Mouse (Mus musculus) limb, embryonic 12.5 days (tissue): ENCODE measurements around the gene Itk. TPM values are rescaled to one million over a fixed set of nuclear protein-coding genes. Genes with fewer than 3 reads are reported as not detected.

Source experiments
- ATAC-seq: fragments of 200-750 bp; cut with Nextera tagmentation; 2 replicates; pipeline ENCODE4 v1.8.0; 2017; ENCODE audit warnings: low read depth, moderate TSS enrichment; ENCODE audit not compliant: insufficient number of reproducible peaks, insufficient read depth, low FRiP score, low TSS enrichment
- H3K27ac ChIP-seq: fragments of 300-500 bp; sonication (generic); 2 replicates; pipeline ENCODE4 v1.5.1; 2016; ENCODE audit warnings: mild to moderate bottlenecking, moderate library complexity
- H3K27me3 ChIP-seq: fragments of 300-500 bp; sonication (generic); 2 replicates; pipeline ENCODE4 v1.6.1; 2016; ENCODE audit warnings: mild to moderate bottlenecking, moderate library complexity
- H3K36me3 ChIP-seq: fragments of 300-500 bp; sonication (generic); 2 replicates; pipeline ENCODE4 v1.6.1; 2016; ENCODE audit warnings: mild to moderate bottlenecking, moderate library complexity
- H3K4me1 ChIP-seq: fragments of 300-500 bp; sonication (generic); replicated peaks from 2 replicates; pipeline ENCODE4 v1.6.1; 2016
- H3K4me2 ChIP-seq: fragments of 300-500 bp; sonication (generic); 2 replicates; pipeline ENCODE4 v1.6.1; 2016; ENCODE audit warnings: mild to moderate bottlenecking, moderate library complexity
- H3K4me3 ChIP-seq: fragments of 300-500 bp; sonication (generic); replicated peaks from 2 replicates; pipeline ENCODE4 v1.5.1; 2016; ENCODE audit warnings: mild to moderate bottlenecking
- H3K9ac ChIP-seq: fragments of 300-500 bp; sonication (generic); replicated peaks from 2 replicates; pipeline ENCODE4 v1.6.1; 2016; ENCODE audit warnings: mild to moderate bottlenecking, moderate library complexity
- H3K9me3 ChIP-seq: fragments of 300-500 bp; sonication (generic); 2 replicates; pipeline ENCODE4 v1.6.1; 2016; ENCODE audit warnings: mild to moderate bottlenecking, moderate library complexity
- WGBS: fragments of 180-500 bp; shearing (Covaris S2); methylation state at CpG from one replicate; pipeline ENCODE4 v1.1.7; 2016; 5-methylcytosine and 5-hydroxymethylcytosine counted together
- polyA plus RNA-seq: library from polyadenylated mRNA; unstranded; fragments of >200 nt; fragmentation: Nextera tagmentation; extraction: Ambion mirVana; gene quantifications from 2 replicates; pipeline ENCODE4 v1.2.1, GENCODE M21; 2016

Itk gene
- polyA plus RNA-seq, 1 experiment from 2014 or later: not detected

DNA sequence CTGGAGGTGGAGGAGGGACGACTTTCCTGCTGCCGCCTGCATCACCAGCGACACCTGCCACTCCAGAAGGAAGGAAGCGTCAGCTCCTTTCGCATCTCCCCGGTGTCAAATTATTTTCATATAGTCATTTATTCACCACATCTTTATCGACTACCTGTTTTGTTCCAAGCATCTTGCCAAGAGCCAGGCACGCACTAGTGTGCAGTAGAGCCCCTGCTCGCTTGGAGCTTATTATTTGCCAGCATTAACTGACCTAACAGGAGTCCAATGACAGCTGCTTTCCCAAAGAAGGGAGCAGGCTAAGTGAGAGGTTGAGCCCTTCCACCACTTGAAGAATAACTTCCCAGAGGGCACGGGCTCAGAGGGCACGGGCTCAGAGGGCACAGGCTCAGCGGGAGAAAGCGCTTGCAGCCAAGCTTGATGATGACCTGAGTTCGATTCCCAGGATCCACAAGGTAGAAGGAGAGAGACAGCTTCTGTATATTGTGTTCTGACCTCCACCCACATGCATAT, 76.7 kb downstream of the Itk start, which contains the start of gene Cyfip2:
TSS of gene Cyfip2 (minus strand) at position 337 of the 513 bp plus-strand sequence.
- WGBS: 7% methylated on average over 14 of the region's 14 CpGs
- peaks cover 6% of the 10 kb centered on the region; the same call in 1 of the 2 replicates for H3K27me3 ChIP-seq
- H3K9ac ChIP-seq: peak within 1 kb of the TSS; percentile 77
- H3K9me3 ChIP-seq: no peaks in the 10 kb centered on the region
- 0 out of 2 replicates have a peak within 1 kb of the TSS, but pooled peaks have one; percentile 9 for H3K27ac ChIP-seq
- no peak for ATAC-seq
- H3K36me3 ChIP-seq: no peaks in the 10 kb centered on the region
- H3K4me2 ChIP-seq: peak within 1 kb of the TSS; percentile 96
- peak within 1 kb of the TSS; percentile 77 for H3K4me3 ChIP-seq
- peaks cover 44% of the 10 kb centered on the region for H3K4me1 ChIP-seq

DNA sequence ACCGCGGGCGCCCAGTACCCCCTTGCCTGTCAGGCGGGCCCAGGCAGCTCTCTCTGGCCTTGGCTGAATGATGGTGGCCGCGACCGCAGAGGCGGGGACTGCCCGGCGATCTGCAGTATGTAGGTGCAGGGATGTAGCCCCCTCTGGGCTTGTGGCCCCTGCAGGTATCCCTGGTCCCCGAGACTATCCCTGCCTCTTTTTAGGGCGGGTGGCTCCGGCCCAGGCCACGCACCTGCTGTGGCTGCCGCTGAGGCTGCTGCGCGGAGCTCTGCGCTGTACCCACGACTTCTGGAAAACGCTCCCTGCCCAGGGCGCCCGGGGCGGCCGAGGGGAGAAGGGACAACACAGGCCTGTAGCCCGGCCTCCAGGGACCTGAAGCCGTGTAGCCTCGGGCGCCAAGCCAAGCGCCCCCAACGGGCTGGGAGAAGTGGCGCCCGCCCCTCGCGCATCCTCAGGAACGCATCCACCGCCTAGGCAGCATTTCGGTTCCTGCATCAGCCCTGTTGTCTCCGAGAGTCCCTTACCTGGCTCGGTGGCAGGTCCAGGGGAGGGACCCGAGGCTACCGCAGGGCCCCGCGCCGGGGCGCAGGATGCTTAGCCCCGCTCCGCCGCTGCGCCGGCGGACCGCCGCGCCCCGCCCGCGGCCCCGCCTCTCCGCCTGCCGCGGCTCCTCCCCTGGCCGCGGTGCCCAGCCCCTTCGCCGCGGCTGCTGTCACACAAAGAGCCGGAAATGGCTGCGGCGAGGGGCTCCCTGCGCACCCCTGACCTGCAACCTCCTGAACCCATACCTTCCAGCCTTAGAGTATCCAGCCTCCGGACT, 77.4 kb downstream of the Itk start:
- Histone ChIP-seq H3K36me3 (no peaks in the 10 kb centered on the region), H3K4me2 (peak overlapping the region; percentile 96), H3K4me3 (peak overlapping the region; percentile 77), H3K27me3 (peaks cover 6% of the 10 kb centered on the region; the same call in 1 of the 2 replicates), H3K9me3 (no peaks in the 10 kb centered on the region), H3K4me1 (peaks cover 44% of the 10 kb centered on the region), H3K27ac (0 out of 2 replicates have a peak overlapping the region, but pooled peaks have one; percentile 9), H3K9ac (peak overlapping the region; percentile 77)
- ATAC-seq: peak; percentile 75
- under 1% methylated on average over 70 of the region's 71 CpGs for WGBS

DNA sequence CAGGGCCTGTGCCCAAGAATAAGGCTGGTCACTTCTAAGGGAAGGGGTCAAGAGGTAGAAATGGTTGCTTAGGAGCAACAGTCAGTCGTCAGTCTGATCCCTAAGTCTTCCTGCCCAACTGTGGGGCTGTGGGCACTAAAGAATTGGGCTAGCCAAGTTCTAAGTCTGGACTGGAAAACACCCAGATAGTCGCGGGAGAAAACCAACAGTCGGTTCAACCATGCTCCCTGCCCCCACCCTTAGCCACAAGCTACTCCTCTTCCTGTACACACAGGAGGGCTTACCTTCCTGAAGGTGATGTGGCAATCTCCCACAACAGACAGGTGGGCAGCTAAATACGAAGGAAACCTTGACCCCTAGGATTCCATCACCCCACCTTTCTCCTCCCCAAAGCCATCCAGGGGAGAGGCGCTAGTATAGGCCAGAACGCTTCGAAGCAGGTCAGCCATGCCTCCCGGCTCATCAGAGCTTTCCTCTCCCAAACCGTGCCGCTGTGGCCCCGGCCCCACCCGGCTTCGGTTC, 78.1 kb downstream of the Itk start:
- Histone ChIP-seq H3K4me1 (peaks cover 44% of the 10 kb centered on the region), H3K9me3 (no peaks in the 10 kb centered on the region), H3K27me3 (peaks cover 6% of the 10 kb centered on the region; the same call in 1 of the 2 replicates), H3K4me3 (peak overlapping the region; percentile 77), H3K27ac (no peak overlapping the region), H3K4me2 (peak overlapping the region; percentile 96), H3K9ac (peak overlapping the region; percentile 77), H3K36me3 (no peaks in the 10 kb centered on the region)
- ATAC-seq: no peak
- 8% methylated on average over 14 of the region's 14 CpGs for WGBS

DNA sequence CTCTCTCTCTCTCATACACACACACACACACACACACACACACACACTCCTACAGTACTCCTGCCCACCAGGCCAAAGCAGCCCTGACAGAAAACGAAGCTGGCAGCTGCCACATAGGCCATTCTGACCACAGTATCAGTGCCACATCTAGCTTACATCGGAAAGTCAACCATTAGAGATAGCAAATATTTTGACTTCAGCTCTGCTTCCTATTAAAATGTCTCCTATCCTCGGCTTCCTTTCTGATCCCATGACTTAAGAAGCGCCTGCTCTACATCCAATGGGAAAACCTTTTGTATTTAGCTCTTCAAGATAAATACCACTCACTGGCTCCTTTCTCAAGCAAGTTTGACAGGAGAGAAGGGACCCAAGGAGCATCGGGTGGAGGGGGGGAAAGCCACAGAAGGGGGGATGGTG, 78.7 kb downstream of the Itk start:
- WGBS: 77% methylated on average over 5 of the region's 5 CpGs
- peak overlapping the region; percentile 77; the same call in 1 of the 2 replicates for H3K4me3 ChIP-seq
- peaks cover 6% of the 10 kb centered on the region; the same call in 1 of the 2 replicates for H3K27me3 ChIP-seq
- H3K27ac ChIP-seq: no peak overlapping the region
- no peaks in the 10 kb centered on the region for H3K36me3 ChIP-seq
- H3K9ac ChIP-seq: no peak overlapping the region
- ATAC-seq: no peak
- peak overlapping the region; percentile 96 for H3K4me2 ChIP-seq
- no peaks in the 10 kb centered on the region for H3K9me3 ChIP-seq
- peaks cover 44% of the 10 kb centered on the region for H3K4me1 ChIP-seq

DNA sequence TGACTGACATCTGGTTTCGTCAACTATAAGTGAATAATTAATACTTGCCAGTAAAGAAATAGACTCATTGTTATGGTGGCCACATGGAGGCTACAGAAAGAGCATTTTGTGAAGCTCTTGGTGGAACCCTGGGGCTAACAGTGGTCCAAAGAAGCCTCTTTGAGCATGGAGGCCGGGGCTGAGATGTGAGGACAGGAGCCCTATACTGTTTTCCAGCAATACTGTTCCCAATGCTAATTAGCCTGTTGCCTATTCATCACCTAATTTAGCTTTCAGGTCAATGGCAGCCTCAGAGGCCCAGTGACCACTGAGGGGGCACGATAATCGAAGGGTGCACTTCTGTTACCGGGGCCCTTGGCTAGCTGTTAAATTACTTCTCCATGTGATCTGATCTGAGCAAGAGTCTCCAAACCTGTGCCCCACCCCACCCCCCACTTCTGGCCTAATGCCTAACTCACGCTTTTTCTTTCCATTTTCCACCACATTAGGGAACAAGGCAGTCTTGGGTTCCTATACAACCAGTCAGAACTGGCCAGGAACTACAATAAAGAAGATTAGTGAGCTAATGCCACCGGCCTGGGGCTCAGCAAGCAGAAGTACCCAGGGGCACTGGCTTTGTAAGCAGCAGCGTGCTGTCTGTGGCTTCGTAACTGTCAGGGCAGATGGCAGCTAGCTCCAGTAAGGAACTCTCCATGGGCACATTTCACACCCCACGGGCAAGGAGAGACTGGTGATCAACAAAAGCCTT, 79.3 kb downstream of the Itk start:
- 69% methylated on average over 10 of the region's 10 CpGs for WGBS
- no peak overlapping the region for H3K27ac ChIP-seq
- H3K27me3 ChIP-seq: peaks cover 6% of the 10 kb centered on the region; the same call in 1 of the 2 replicates
- H3K9me3 ChIP-seq: no peaks in the 10 kb centered on the region
- peaks cover 51% of the 10 kb centered on the region for H3K4me1 ChIP-seq
- 0 out of 2 replicates have a peak overlapping the region, but pooled peaks have one; percentile 9 for H3K4me3 ChIP-seq
- H3K36me3 ChIP-seq: no peaks in the 10 kb centered on the region
- H3K9ac ChIP-seq: no peak overlapping the region
- ATAC-seq: no peak
- H3K4me2 ChIP-seq: peak overlapping the region; percentile 96

DNA sequence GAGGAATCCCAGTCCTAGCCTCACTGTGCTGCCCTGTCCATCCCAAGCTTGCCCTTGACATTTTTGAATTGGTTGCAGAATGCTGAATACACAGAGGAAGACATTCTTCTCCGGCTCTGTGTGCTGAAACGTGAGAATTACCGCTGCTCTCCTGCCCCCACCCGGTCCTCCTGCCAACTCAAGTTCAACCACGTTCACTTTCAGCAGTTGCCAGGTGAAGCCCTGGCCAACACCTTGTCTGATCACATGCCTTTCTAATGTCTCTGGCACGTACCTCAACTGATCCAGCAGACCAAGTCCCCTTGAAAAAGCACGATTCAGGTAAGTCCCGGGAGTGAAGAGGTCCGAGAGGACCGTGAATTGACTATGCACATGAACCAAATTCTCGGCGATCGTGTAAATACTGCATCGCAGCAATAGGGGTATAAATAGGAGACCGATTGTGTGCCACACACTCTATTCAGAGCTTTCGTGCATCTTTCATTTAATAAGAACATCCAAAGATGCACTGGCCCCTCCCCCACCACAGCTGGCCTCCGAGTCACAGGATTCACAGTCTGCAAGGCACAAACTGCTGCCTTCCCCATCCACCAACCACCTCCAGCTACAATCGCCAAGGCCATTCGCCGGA, 80.1 kb downstream of the Itk start:
- Histone ChIP-seq H3K4me3 (no peak overlapping the region), H3K36me3 (no peaks in the 10 kb centered on the region), H3K27ac (no peak overlapping the region), H3K4me2 (no peak overlapping the region), H3K9me3 (no peaks in the 10 kb centered on the region), H3K27me3 (peaks cover 6% of the 10 kb centered on the region; the same call in 1 of the 2 replicates), H3K9ac (no peak overlapping the region), H3K4me1 (peaks cover 55% of the 10 kb centered on the region)
- ATAC-seq: no peak
- 84% methylated on average over 20 of the region's 20 CpGs for WGBS

DNA sequence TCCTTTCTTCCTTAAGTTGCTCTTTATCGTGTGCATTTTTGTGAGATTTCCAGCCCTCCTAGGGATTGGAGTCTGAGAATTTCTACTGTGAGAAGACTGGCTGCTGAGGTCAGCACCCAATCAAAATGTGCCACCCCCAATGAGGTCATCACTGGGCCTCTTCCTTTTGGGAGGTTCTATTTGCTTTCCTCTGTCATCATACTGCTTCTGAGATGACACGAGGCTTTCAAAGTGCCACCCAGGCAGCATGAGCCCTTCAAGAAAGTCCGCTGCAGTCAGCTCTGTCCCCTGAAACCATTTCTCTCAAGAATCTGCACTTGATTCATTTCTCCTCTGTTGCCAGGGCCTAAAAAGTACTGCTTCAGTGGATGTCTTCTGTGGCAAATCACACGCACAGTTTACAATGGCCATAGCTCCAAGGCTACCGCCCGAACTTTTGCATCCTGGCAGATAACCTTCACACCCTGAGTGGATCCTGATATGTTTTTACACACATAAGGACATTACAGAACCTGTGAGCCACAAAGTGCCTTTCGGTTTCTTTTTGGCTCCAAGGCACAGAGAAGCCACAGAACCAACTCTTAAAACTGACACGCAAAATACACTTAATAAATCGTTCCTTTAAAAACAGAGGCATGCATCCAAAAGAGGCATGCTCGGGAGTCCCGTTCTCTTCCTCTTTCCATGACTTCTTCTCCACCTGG, 80.9 kb downstream of the Itk start:
- Histone ChIP-seq H3K4me3 (no peak overlapping the region), H3K4me1 (peaks cover 51% of the 10 kb centered on the region), H3K36me3 (no peaks in the 10 kb centered on the region), H3K27ac (no peak overlapping the region), H3K4me2 (no peak overlapping the region), H3K9me3 (no peaks in the 10 kb centered on the region), H3K9ac (no peak overlapping the region), H3K27me3 (peaks cover 6% of the 10 kb centered on the region; the same call in 1 of the 2 replicates)
- WGBS: 92% methylated on average over 11 of the region's 11 CpGs
- ATAC-seq: no peak

DNA sequence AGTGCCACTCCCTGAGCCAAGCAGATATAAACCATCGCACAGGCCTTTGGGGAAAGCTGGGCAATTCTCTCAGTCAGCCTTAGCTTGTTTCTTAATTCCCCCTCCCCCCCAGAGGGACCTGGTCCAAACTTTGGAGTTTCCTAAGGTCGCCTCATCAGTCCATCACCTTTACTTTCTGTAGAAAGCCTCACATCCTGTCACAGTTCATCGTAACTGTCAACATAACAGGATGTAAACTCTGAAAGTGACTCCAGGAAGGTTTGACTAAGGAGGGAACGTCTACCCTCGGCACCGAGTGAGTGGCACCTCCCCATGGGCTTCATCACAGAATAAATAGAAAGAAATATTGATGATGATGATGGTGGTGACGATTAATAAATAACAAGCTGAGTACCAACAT, 81.5 kb downstream of the Itk start:
- Histone ChIP-seq H3K27ac (no peak overlapping the region), H3K9ac (no peak overlapping the region), H3K4me3 (no peak overlapping the region), H3K4me2 (no peak overlapping the region), H3K36me3 (no peaks in the 10 kb centered on the region), H3K4me1 (peaks cover 49% of the 10 kb centered on the region), H3K9me3 (no peaks in the 10 kb centered on the region), H3K27me3 (peaks cover 6% of the 10 kb centered on the region; the same call in 1 of the 2 replicates)
- no peak for ATAC-seq
- WGBS: 91% methylated on average over 7 of the region's 7 CpGs

GRCm38 (mm10) chr11:46306776-46307175, 82.5 kb downstream of the Itk start:
- peaks cover 46% of the 10 kb centered on the region for H3K4me1 ChIP-seq
- whole genome bisulfite sequencing: 90% methylated on average over 7 of the region's 7 CpGs
- H3K9ac ChIP-seq: no peak overlapping the region
- H3K4me2 ChIP-seq: no peak overlapping the region
- no peaks in the 10 kb centered on the region for H3K9me3 ChIP-seq
- ATAC-seq: no peak
- H3K36me3 ChIP-seq: no peaks in the 10 kb centered on the region
- H3K27ac ChIP-seq: no peak overlapping the region
- H3K27me3 ChIP-seq: peaks cover 6% of the 10 kb centered on the region; the same call in 1 of the 2 replicates
- H3K4me3 ChIP-seq: no peak overlapping the region

DNA sequence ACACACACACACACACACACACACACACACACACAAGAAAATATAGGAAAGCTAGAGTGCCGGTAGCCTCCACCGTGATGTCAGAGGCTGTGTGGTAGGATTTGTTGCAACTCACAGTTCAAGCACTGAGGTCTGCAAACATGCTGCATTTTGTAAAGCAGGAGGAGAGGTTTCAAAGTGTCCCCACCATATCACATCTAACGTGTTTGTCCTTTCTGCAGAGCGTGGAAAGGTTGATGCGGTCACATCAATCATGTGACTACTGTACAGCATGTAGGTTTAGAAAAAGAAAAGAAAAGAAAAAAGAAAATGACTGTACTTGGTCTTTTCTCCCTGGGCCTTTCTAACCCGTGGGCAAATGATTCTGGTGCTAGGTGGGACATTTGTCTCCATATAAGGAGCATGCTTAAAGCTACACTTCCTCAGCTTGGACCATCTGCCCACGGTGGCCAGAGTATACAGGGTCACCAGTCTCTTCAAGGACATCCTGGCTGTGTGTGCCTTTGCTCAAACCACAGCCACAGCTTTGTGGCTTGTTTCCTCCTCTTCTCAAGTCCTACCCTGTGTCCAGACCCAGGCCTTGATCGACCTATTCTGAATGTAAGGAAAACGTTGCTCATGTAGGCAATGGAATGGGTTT, 83.3 kb downstream of the Itk start:
- Histone ChIP-seq H3K9ac (no peak overlapping the region), H3K9me3 (no peaks in the 10 kb centered on the region), H3K36me3 (no peaks in the 10 kb centered on the region), H3K27me3 (no peaks in the 10 kb centered on the region), H3K27ac (no peak overlapping the region), H3K4me3 (no peak overlapping the region), H3K4me2 (no peak overlapping the region), H3K4me1 (peaks cover 39% of the 10 kb centered on the region)
- no peak for ATAC-seq
- WGBS: 85% methylated on average over 9 of the region's 9 CpGs
